Mouse (Mus musculus) heart, adult 10 weeks (tissue): Measurements from ENCODE around the gene Aig1. TPM values are rescaled to one million over a fixed set of nuclear protein-coding genes. Genes with fewer than 3 reads are reported as not detected.

Experiments used
- polyA plus RNA-seq: library from polyadenylated mRNA; stranded (reverse); fragments of 350-450 nt; fragmentation: Illumina TruSeq; extraction: RNeasy Lipid Tissue Mini Kit (QIAGEN cat#74804); gene quantifications from one replicate; pipeline ENCODE4 v1.2.3, GENCODE M21; 2014; ENCODE audit warnings: low read depth, low replicate concordance

The Aig1 gene
- polyA plus RNA-seq: 45.4 TPM

DNA sequence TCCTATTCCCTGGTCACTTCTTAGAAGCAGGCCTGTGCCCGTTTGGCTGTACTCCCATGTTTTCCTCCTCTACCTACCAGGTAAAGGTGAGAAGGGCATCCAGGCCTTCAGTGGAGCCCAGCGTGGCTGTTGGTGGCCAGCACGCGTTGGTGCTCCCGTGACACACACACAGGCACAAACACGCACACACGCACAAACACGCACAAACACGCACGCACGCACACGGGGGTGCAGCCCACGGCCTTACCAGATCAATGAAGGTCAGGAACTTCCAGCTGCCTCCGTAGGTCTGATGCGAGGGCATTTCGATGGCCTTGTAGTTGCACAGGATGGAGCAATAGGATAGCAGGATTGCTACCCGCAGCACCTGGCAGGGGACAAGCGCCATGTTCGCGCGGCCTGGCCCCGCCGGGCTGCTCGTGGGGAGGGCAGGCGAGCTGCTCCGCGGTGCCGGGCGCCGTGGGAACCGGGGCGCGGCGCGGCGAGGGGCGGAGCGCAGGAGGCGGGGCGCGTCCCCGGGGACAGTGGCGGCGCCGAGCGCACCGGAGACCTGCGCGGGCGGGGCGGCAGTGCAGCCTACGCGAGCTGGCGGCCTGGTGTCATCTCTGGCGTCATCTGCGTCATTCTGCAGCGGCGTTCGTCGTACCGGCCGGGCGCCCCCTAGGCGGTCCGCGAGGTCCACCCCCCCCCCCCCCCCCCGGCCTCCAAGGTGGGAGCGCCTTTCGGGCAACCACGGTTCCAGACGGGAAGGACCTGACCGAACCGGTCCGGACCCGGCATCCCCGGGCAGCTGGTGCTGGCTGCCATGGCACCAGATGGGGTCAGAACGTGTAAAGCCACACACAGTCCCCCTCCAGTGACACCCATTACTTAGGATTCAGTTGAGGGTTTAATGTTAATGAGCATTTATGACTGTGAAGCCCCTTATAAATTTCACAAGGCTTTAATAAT lies at the start of gene Aig1:
Gene Aig1, minus strand, starts transcription at position 610 of the 951 bp plus-strand sequence.

Other genes with a start within 250 kb of the Aig1 start
- gene Hivep2, start 97.1 kb upstream of the Aig1 start, polyA plus RNA-seq: 9.7 TPM